Mouse (Mus musculus) right cerebral cortex, postnatal 14 days (tissue): Measurements from ENCODE around the gene Prh1.
"Not testable (repeated sequence)": the region's sequence is repeated elsewhere in the genome, so short reads cannot be mapped to it uniquely, and the experiment has no call there.

ENCODE experiments used
- DNase-seq: peaks from one replicate; pipeline ENCODE4 v3.0.0; 2022

The Prh1 gene

GRCm38 (mm10) chr6:132569509-132569908, at the start of gene Prh1:
Prh1 (plus strand) TSS chr6:132569809.
- DNase-seq: not testable (repeated sequence)

GRCm38 (mm10) chr6:132595613-132596012, 26.0 kb downstream of the Prh1 start, which contains the start of gene Prp2:
Prp2 (plus strand) TSS chr6:132595913.
- DNase-seq: not testable (repeated sequence)
